Mouse (Mus musculus): ENCODE data around the gene Acaca.
A peak's percentile ranks its signal among the peaks of the same experiment; 100 is the strongest.

Acaca gene

DNA sequence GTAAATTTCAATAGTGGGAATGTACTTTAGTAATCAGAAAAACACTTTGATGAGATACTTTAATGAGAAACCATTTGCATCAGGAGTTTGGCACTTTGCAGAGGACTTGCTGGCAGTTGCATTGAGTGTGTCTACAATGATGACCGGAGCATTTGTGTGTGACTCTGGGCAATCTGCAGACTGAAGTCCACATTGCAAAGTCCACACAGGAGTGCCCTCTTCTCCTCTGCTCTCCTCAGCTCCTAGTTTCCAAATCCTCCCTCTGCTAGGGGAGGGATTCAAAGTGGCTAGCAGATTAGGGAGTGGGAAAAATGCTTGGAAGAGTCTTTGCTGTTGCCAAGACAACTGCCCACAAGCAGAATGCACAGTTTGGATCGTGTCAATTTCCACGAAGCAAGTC lies 16.6 kb downstream of the Acaca start:
- DNase-seq (ENCODE audit: low read depth in 2 of 2, low spot score in 2 of 2), result no peak

DNA sequence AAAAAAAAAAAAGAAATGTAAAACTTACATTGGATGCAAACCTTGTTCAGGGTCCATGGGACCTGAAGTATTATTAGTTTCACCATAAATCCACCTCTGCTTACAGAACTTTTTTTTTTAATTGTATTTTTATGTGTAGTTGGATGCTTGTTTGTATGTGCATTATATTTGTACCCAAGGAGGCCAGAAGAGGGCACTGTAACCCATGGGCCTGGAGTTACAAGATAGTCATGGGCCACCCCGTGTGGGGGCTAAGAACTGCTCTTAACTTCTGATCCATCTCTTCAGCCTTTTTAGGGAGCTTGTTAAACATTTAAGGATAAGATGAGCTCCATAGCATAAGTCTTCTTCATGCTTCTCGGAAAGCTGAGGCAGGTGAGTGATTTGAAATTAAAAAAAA lies 21.4 kb downstream of the Acaca start:
- no peak for DNase-seq (ENCODE audit: low read depth in 2 of 2, low spot score in 2 of 2)

DNA sequence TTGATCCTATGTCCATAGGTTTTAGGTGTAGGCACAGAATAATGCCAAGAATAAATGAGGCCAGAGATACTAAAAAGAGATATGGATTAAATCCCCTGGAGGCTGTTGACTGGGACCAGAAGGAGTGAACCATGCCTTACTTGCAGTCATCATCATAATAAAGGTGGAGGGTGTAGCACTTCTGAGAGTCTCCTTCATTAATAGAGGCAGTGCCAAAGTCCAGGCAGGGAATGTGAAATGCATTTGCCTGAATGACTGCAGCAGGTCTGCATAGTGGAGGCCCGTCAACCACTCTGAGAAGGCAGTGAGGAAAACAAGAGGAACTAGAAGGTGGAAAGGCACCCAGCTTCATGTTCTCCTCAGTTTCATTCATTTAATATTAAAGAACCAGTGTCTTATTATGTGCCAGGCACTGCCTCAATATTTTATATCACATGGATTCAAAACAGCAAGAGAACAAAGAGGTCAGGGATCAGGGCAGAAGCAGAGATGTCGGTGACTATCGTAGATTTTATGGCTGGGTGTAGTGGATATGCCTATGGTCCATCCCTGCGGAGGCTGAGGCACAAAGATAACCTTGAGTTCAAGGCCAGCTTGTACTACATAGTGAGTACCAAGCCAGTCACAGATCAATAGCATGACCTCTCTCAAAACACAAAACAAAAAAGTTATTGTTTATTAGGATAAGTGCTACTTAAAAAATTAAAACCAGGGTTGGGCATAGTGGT lies 27.2 kb downstream of the Acaca start:
- no peak for DNase-seq (ENCODE audit: low read depth in 2 of 2, low spot score in 2 of 2)

DNA sequence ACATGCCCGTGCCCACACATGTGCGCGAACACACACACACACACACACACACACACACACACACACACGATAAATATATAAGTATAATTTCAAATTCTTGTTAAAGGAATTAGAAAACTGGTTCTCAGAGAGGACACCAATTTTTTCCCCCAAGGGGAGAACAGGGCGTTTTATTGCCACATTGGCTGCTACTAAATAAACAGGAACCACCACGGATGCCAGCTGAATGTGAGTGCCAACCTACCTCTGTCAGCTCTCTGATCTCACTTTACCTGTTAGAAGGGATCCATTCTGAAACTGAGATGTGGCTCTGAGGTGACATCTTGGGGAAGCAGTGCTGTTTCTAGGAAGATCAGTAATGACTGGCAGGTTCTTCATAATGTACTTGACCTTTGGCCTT lies 34.7 kb downstream of the Acaca start:
- DNase-seq (ENCODE audit: low read depth in 2 of 2, low spot score in 2 of 2), result no peak

DNA sequence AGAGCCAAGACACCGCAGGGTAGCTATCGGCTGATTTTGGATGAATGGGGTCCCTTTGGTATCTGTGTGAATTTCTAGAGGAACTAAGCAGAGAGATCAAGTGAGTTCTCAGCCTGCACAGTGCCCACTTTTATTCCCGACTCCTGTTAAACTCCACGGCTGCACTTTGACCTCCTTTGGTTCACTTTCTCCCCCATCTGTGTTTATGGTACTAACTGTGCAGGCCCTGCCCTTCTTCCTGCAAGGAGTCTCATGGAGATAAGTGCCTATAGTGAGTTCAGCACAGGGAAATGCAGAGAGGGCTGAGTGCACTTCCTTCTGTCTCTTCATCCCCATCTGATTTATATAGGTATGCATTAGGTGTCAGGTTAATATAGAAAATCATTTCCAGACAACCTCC lies 35.1 kb downstream of the Acaca start:
- DNase-seq (ENCODE audit: low read depth in 2 of 2, low spot score in 2 of 2), result no peak

DNA sequence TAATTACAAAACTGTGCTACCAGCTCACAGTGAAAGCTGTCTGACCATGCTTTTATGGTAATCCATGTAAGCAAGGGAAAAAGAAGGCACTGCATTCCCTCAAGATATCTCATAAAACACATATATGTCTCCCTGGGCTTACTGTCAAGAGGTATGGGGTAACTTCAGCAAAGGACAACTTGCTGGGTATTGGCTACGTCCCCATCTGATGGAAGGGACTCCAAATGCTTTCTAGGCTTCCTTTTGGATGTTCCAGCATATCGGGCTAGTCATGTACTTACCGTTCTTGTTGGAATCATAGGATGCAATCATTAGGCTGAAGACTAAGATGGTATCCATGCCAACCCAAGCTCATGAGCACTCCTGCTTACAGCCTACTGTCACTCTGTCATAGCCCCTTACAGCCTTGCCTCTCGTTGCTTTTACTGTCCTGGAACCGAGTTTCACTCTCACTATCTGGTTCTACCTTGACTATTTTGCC lies 37.6 kb downstream of the Acaca start, which contains the start of gene Gm11437:
Gm11437 (minus strand) TSS at position 431 of the 481 bp plus-strand sequence.
- DNase-seq (ENCODE audit: low read depth in 2 of 2, low spot score in 2 of 2), result no peak

DNA sequence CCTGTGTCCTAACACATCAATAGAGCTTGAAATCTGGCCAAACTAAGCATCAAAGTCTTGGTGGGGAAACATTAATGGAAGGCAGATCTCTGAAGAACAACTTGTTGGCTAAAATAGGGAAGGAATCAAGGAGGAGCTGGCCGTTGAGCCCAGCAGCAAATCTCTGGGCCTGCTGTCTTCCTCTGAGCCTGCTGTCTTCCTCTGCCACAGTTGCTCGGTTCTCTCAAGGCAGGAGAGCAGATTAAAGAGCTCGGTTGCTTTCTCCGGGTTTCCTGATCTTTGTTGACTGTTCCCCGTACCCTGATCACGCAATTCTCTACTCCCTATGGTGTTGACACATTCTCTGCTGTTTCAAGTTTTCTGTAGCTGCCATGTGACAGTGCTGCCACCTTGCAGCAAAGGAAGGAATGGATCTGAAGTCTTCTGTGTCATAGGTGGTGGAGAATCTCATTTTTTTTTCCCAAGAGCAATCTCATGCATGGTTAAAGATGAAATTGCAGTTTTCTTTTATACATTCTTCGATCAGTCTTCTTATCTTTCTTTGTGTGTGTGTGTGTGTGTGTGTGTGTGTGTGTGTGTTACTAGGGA lies 39.3 kb downstream of the Acaca start:
- DNase-seq (ENCODE audit: low read depth in 2 of 2, low spot score in 2 of 2), result no peak

DNA sequence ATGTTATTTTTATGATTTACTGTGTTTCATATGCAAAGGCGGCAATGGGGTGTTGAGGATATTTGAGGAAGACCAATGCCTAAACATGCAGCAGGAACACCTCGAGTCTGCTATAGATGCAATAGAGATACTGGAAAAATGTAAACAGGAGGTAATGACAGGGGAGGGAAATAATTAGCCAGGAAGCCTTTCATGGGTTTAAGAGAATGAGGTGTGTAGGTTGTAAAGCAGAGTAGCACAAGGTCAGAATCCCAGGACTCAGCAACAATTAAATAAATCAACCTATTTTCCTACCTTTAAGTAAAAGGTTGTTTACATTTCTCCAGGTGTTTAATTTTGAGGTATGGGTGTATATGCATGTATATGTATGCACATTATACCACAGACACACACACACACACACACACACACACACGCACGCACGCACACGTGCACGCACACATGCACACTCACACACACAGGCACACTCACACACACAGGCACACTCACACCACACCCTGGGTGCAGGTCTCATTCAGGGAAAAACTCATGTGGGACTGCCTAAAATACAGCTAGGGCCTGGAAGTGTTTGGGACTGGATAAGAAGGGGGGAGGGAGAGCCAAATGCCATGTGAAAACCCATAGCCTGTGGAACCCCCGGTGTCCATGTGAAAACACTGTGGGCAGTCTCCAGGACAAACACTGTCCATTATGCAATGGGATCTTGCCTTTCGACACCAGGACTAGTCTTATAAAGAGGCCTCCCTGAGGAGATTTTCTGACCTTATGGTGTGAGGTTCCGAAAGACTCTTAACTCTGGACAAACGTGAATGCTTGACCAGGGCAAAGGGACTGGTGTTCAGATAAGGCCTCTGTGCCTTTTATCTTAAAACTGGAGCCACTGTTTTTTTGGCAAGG lies 43.3 kb downstream of the Acaca start:
- no peak for DNase-seq (ENCODE audit: low read depth in 2 of 2, low spot score in 2 of 2)

DNA sequence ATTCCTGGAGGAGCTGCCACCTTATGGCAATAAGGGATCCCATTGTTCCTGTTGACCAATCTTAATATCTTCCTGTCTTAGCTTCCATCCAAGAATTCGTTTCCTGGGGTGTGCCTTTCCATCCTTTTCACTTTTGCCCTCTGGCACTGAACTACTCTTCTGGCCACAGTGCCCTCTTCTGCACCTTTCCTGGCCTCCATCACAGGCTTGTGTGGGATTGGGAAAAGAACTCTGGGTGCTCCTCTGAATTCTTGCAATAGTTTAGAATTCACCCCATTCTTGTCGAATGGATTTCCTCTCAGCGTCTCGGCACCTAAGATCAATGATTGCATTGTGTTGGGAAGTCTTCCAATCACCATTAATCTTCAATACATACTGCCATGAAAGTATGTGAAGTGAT lies 49.1 kb downstream of the Acaca start:
- no peak for DNase-seq (ENCODE audit: low read depth in 2 of 2, low spot score in 2 of 2)

DNA sequence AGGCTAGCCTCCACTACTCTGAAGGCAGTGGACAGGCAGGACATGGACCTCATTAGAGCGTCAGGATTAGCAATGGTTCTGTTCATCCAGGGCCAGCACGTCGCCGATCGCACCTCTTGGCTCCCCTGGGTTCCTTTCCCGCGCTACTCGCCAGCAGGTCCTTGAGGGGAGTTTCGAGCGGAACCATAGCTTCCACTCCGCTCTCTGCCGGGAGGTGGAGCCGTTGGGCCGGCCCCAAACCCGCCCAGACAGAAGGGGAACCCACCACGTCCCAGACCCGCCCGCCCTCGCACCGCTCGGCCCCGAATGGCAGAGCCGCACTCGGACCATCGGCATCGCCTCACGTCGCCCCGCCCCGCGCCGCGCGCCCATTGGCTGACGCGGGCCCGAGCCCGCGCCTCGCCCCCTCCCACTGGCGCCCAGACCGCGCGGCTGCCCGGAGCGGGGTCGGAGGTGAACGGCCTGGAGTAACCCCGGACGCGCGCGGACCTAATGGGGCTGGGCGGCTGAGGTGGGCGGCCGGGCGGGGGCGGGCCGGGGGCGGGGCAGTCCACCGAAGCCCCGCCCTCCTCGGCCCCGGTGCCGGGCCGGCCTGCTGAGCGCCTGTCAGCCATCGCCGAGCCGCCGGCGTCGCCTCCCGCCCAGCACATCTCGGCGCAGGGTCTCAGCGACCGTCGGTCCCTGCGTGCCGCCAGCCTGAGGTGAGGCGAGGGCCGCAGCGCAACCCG lies 49.9 kb downstream of the Acaca start:
- DNase-seq (ENCODE audit: low read depth in 2 of 2, low spot score in 2 of 2), result peak; percentile 82 to 86

DNA sequence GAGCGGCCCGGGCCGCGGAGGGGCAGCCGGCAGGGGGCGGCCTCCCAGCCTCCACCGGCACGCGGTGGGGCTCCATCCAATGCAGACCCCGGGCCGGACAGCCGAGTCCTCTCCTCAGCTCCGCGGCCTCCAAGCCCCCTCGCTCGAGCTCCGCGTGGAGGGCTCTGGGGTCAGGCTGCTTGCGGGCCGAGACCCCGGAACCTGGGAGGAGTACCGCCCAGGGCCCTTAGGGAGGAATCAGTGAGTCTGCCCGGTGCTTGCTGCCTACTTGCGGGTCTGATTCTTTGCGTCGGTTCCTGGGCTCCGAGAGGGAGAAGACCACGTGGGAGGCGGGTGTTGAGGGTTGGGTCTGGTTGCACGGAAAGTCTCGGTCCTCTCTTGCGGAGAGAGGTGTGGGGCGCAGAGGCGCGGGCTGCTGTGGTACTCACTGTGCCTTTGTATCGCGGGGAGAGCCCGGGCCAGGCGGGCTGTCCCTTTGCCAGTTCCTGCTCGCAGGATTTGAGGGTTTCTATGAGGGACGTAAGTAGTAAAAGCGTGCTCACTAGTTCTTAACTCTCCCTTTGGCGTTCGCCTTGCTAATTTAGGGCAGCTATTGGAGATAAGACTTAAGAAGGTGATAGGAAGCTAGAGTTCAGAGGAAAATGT lies 50.6 kb downstream of the Acaca start:
- peak; percentile 62 to 66 for DNase-seq (ENCODE audit: low read depth in 2 of 2, low spot score in 2 of 2)

DNA sequence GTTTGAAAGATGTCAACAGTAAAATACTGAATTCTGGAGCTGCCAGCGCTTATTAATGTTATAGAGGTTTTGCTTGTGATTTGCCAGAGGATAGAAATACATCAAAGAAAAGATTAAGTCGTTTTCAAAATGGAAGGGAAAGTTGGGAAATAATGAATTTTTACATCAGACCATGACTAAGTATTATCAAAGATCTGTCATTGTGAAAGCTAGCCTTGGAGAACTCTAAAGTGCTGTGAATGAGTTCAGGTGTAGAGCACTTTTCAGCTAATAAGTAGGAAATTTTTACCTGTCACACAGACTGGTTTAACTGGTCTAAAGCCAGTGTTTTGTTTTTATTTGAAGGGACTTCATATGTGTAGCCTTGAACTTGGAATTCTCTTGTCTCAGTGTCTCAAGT lies 51.8 kb downstream of the Acaca start:
- DNase-seq (ENCODE audit: low read depth in 2 of 2, low spot score in 2 of 2), result no peak

DNA sequence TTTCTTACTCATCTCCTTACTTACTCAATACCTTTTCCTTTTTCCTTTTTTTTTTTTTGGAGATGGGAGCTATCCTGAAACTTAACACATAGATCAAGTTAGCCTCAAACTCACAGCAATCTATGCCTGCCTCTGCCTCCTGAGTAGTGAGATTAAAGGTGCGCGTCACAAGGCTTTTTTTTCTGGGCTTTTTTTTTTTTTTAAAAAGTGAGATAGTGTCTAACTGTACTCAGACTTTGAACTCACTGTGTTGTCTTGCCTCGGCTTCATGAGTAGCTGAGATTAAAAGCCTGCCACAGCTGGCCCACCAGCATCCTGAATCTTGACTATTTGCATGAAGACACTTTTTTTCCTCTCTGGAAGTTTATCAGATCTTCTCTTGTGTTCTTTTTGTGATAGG lies 59.1 kb downstream of the Acaca start:
- no peak for DNase-seq (ENCODE audit: low read depth in 2 of 2, low spot score in 2 of 2)

DNA sequence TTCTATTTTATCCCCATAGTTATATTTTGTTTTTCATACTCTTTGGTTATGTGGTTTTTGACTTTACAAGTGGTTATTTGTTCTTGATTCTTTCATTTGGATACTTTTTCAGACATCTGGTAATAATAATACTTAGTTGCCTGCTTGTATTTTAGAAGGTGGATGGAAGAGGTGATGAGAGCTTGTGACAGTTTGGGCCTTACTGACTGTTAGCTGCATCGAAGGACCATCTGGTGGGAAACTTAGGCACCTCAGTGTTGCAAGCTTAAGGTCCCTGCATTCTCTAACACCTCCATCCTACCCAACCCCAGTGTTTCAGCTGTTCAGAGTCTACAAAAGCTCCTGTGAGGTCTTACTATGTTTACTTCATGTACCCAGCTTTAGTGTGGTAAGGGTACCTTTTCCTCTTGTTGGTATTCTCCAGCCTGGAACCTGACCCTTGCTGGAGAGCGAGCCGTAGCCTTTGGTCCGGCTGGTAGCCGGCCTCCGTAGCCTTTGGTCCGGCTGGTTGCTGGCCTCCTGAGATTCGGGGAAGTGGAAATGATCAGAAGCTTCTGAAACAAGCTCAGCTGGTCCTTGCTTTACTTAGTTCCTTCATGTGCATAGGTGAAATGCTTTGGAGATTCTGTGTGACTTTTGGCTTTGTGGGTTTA lies 61.2 kb downstream of the Acaca start:
- DNase-seq (ENCODE audit: low read depth in 2 of 2, low spot score in 2 of 2), result no peak

DNA sequence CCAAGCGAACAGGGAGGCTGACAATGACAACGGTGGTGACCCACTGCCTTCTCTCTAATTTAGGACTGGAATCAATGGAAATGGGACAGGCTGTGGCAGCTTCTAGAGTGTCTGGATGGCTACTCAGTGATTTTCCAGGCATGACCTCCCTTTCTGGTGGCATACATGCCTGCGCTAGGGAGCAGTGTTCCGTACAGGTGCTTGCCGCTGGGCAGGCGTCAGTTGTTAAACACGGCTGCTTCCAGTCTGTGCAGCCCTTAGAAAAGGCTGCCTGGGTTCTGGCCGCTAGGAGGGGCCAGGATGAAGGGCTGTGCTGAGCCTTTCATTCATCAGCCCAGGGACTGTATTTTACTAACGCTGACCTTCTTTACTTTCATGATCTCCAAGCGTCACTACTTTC lies 63.8 kb downstream of the Acaca start:
- no peak for DNase-seq (ENCODE audit: low read depth in 2 of 2, low spot score in 2 of 2)

DNA sequence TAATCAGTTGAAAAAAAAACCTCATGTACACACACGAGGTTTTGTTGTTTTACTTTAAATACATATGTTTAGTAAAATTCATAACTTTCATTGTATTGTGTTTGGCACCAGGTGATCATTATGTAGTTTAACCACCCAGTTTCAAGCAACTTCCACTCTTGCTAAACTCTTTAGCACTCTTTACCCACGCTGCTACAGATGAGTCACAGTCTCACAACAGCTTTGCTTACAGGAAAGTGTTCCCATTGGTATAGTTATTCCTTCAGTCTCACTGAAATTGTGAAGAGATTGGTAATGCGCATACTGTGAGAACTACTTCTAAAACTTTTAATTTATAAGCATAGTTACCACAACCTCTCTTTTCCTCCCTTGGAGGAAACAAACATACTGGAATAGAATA lies 65.3 kb downstream of the Acaca start:
- no peak for DNase-seq (ENCODE audit: low read depth in 2 of 2, low spot score in 2 of 2)

DNA sequence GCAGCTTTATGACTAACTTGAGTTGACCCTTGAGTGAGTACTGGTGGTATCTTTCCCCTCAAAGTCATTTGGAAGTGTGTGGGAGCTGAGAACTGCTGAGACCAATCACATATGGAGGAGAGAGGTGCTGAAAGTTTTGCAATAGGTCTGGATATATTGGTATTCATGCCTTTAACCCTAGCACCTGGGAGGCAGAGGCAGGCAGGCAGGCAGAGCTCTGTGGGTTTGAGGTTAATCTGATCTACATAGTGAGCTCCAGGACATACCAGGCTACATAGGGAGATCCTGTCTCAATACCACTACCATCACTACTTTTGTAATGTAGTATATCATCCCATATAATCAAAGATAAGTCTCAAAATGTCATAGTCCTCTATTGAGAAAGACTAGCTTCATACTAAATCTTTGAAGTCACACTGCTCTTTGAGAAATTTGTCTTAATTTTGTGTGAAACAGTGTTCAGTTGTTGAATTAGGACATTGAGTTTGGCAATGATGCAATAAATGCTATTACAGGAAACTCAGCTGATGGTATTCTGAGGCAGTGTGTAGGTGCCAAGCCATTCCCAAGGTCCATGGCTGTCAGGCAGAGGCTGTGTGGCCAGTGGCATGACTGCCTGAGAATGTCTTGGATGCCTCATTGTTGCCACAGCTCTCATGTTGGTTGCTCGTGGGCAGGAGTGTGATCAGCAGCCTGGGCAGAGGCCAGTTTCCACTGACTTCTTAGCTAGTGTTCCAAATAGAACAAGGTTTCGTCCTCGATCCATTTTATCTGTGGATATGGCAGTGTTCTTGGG lies 68.3 kb downstream of the Acaca start:
- DNase-seq (ENCODE audit: low read depth in 2 of 2, low spot score in 2 of 2), result no peak

DNA sequence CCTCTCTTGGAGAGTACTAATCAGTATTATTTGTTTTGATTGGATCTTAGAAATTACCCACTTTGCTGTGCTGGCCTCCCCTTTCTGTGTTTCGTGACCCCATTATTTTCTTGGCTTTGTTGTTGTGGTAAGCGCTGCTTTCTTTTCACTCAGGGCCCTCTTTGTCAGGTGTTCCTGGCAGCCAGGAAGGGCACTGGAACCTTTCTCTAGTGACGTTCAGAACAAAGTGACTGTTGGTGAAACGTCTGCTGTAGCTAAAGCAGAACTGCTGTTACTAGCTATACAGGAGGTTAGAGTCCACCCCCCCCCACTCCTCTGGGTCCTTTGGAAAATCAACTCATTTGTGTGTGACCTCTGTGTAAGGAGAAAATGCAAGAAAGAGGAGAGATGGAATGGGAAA lies 76.3 kb downstream of the Acaca start:
- no peak for DNase-seq (ENCODE audit: low read depth in 2 of 2, low spot score in 2 of 2)

DNA sequence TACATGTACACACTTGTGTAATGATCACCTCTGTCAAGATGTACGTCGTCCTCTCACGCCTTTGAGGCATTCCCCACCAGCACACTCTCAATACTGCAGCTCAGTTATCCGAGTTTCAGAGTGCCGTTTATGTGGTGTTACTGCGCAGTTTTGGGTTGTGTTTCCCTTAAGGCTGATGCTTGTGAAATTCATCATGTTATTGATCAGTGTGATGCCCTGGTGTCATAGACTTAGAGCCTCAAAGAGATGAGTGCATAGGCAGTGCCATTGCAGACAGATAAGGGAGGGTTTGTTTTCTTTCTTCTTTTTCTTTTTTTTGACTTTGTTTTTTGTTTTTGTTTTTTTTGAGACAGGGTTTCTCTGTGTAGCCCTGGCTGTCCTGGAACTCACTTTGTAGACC lies 81.4 kb downstream of the Acaca start:
- no peak for DNase-seq (ENCODE audit: low read depth in 2 of 2, low spot score in 2 of 2)
